Mouse (Mus musculus): ENCODE results near the gene Tex13c1. TPM values are rescaled to one million over a fixed set of nuclear protein-coding genes. Genes with fewer than 3 reads are reported as not detected.

The Tex13c1 gene
- total RNA-seq (2021) = not detected

DNA sequence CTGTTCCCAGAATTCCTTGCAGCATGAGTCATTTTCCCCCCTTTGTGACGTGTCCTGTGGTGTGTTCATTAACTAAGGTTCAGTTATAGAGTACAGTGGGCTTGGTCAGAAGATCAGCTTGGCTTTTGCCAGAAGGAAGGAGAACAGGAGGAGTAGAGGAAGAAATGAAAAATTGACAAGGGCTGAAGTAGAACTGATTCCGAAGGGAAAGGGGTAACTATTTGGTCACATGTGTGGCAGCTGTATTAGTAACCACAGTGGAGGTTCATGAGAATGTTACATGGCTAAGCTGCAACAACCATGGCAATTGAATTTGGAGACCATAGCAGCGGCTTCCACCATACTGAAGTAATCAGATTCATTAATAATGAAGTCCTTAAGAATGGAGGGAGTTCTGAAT is at the start of gene Tex13c1:
TSS of gene Tex13c1 (plus strand) at position 301 of the 400 bp plus-strand sequence.
- intact Hi-C loops (cut with DNase I) = no loop called here

More for the DNA sequence above, at the start of gene Tex13c1:
- DNase-seq (ENCODE audit: extremely low spot score in 1 of 2, low spot score in 2 of 2) = no peak

Other genes with a start within 250 kb of the Tex13c1 start
- 10 to 100 TPM; 77.8 to 84.5 TPM for gene Tenm1, start 162.0 kb upstream of the Tex13c1 start, total RNA-seq (2021)